Mouse (Mus musculus) cerebellum, adult 18-20 months (tissue): ENCODE measurements around the gene Ints1.

Experiments used
- DNase-seq, 2 experiments: peaks; one replicate each; pipeline ENCODE4 v3.0.0; 2021

Gene Ints1

DNA sequence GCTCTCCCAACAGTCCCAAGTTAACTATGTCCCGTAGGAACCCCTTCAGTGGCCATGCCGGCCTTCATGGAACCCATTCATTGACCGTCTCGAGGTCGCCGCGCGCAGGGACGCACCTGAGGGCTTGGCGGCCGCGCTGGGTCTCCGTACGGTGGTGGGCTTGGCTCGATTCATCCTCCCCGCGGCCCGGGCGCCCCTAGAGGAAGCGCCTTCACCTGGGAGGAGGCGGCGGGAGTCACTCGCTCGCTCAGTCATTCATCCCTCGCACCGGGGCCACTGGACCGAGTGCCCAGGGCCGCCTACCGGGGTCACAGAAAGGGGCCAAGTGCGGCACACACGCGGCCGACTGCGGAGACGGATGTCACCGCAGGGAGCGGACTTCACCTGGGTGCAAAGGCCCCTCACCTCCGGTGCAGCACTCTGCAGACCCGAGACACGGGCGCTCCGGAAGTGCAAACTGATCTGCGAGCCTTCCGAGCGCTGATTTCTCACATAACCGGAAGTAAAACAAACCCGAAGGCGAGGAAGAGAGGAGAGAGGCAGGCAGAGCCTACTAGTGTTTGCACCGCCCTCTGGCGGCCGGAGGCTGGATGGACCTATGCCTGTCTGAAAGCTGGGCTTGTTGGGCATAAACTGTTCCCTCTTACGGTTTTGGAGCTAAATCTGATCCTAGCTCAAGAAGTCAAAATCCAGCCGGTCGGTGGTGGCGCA lies at the start of gene Ints1:
Gene Ints1, minus strand, starts transcription at position 459 of the 711 bp plus-strand sequence.
- DNase-seq, result peak; percentile 96 to 98

DNA sequence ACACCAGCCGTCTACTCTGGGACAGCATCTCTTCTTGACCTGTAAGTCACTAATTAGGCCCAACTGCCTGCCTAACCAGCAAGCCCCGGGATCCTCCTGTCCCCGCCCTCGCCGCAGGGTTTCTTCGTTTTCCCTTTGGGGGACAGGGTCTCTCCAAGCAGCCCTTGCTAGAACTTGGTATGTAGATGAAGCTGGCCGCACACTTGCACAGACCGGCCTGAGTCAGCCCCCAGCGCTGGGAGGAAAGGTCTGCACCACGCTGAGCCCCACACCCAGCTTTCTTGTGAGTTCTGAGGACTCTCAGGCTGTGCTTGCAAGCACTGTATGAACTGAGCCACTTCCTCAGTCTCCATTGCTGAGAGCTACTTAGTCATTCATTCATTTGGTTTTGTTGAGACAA lies 49.1 kb upstream of the Ints1 start:
- DNase-seq, result no peak

GRCm38 (mm10) chr5:139821466-139822459 lies 46.3 kb upstream of the Ints1 start:
- no peak for DNase-seq

DNA sequence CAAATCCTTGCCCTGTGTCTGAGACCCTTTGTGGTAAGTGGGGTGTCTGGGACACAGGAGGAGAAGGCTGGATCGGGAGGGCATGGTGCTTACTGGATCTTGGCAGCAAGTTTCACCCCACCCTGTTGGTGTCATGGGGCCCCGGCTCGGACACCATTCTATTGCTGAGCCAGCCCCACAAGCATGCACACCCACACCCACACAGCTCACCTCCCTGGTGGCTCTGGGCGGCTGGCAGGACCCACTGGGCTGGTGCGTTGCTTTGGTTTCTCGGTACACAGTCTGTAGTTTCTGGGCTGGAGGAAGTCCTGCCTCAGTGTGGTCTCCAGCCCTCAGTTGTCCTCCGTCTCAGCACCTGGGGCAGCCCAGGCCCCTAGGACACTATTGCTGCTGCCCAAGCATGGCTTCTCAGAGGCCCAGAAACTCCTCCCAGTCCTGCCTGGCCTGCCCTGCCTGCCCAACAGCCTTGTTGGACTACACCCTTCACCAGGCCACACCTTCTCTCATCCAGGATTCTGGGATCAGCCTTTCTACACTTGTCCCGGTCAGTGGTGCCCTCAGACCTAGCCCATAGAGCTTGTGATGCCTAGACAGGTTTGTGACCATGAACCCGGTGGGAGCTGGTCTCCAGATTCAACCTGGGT lies 44.2 kb upstream of the Ints1 start, which contains the start of gene Tmem184a:
Gene Tmem184a, minus strand, starts transcription at position 380 of the 644 bp plus-strand sequence.
- DNase-seq, result no peak

DNA sequence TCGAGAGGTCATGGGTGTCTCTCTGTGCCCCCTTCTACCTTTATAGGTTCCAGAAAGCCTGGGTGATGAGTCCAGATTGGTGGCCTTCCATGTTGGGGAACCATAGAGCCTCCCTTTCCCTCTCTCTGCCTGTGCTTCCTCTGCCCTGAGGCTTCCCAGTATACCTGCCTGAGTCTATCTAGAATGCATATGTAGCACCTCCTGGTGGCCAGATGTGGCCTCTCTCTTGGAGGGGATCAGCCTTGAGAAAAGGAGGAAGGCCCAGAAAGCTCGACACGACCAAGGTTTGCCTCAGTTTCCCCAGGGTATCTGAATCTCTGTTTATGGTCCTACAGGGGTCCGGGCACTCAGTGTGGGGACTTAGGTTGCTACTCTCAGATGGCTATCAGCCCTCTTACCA lies 43.3 kb upstream of the Ints1 start:
- no peak for DNase-seq

DNA sequence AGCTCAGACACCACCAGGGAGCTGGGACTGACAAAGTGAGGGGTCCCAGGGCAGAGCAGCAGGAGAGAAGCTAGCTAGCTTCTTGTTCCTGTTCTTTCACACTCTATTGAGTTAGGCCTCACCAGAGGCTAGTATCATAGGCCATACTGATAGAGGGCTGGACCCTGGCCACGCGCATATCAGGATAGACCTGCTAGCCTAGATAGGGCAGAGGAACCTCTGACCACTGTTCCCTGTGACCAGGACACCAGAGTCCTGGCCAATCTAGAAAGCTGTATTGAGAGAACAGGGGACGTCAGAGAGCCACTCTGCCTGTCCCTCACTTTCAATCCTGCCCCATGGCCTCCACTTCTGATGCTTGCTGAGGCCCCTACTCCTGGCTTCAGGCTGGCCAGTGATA lies 42.6 kb upstream of the Ints1 start:
- DNase-seq, result no peak

- DNase-seq, result no peak
Measured at GRCm38 (mm10) chr5:139817292-139817691, 41.8 kb upstream of the Ints1 start.

- DNase-seq, result no peak
Measured at GRCm38 (mm10) chr5:139816445-139816844, 41.0 kb upstream of the Ints1 start.

DNA sequence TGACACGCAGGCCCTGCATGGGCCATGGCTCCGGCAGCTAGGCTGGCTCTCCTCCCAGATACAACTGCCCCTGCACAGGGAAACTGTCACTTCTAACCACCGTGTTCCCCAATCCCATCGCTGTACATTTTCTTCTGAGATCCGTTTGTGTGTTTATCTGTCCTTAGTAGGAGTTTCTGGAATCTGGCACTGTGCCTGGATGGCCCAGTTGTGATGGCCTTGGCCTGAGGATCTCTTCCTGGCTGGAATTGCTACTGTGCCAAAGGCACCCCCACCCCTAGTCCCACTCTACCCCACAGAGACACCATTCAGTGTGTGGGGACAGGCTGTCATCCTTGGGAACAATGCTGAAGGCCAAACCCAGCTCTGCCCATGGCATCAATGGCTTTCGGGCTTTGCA lies 40.5 kb upstream of the Ints1 start:
- no peak for DNase-seq

- DNase-seq, result no peak
Measured at GRCm38 (mm10) chr5:139813963-139814381, 38.5 kb upstream of the Ints1 start.

- DNase-seq, result no peak
Measured at GRCm38 (mm10) chr5:139813126-139813490, 37.6 kb upstream of the Ints1 start.

DNA sequence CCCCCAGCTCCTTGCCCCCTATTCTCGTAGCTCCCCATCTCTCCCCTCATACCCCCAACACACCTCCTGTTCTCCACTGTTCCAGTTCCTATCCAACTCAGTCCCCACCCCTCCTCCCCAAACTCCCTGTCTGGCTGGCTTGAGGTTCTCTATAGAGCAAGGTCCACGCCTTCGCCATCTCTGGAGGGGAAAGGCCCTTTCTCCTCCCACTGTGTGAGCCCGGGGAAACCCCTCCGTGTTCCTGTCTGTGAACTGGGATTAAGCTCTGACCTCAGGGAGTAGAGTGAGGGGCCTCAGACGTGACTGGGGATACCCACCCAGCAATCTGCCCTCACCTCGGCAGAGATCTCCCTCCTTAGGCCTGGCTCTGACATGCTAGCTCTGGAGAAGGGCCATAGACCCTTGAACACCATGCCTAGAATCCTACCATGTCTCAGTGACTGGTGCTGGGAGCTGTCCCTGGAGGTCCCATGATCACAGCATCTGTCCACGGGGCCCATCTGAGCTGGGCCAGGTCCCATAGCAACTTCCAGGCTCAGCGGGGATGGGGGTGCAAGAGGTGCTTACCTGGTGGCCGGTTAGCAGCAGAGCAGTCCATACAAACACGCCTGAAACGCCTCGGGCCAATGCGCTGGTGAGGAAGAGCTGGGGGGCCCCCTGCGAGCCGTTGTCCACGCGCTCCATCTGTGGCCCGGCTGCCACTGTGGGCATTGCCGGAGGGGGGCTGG lies 37.1 kb upstream of the Ints1 start:
- no peak for DNase-seq

DNA sequence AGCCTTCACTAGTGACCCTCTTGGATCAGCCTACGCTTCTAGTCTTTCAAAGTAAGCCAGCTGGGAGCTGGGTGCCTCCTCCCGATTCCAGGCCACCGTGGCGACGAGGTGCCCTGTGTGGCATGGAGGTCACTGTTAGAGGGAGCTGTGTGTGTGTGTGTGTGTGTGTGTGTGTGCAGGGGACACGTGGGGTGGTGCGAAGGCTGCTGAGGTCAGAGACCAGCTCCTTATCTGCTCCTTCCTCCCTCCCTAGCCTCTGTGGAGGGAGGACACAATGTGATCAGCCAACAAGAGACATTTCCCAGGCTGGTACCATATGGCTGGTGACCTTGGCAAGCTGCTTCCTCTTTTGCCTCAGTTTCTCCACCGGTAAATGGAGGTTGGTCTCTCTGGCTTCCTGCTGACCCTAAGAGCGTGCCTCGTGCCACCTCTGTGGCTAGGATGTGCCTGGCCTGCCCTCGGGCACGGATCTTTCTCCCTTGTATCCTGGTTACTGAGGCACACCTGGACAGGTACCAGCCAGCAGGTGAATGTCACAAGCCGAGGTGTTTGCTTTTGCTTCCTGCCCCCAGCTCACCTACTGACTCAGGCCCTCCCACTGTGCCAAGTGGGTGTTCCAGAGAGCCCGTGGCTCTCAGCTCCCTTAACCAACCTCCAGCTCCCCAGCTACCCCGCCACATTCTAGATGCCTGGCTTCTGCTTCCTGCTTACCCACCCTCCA lies 36.4 kb upstream of the Ints1 start:
- no peak for DNase-seq

DNA sequence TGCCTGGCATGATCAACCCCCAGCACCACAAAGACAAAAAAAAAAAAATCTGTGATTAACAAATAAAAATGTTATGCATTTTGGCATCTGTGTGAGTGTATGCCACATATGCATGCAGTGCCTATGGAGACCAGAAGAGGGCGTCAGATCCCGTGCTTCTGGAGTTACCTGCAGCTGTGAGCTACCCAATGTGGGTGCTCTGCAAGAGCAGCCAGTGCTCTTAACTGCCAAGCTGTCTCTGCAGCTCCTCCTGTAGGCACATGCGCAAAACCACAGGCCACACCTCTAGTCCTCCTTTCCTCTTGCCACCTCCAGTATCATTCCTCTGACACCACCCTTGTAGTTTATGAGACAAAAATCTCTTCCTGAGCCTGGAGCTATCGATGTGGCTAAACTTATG lies 33.9 kb upstream of the Ints1 start:
- no peak for DNase-seq

- DNase-seq, result no peak
Measured at GRCm38 (mm10) chr5:139805924-139806323, 30.4 kb upstream of the Ints1 start.

GRCm38 (mm10) chr5:139804573-139805111 lies 29.2 kb upstream of the Ints1 start:
- no peak for DNase-seq

GRCm38 (mm10) chr5:139804107-139804551 lies 28.7 kb upstream of the Ints1 start:
- no peak for DNase-seq

DNA sequence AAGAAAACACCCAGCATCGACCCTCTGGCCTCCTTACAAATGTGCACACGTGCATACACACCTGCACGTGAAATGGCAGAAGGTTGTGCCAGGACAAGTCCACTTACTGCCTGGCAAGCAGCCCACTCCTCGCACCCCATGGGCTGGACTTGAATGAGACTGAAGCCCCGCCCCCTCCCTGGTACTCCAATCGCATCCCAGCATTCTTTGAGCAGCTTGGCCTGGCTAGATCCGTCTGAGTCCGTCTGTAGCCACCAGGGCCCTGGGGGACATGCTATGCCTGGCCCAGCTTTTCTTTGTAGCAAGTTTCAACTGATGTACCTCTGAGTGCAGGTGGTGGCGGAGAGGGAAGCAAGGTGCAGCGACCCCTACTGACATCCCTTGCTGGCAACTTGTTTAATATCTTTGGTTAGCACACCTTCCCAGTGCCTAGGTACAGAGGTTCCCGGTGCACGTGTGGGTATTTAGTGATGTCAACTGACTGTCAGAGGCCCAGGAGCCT lies 28.2 kb upstream of the Ints1 start:
- DNase-seq, result no peak

GRCm38 (mm10) chr5:139803165-139803564 lies 27.7 kb upstream of the Ints1 start:
- no peak for DNase-seq

DNA sequence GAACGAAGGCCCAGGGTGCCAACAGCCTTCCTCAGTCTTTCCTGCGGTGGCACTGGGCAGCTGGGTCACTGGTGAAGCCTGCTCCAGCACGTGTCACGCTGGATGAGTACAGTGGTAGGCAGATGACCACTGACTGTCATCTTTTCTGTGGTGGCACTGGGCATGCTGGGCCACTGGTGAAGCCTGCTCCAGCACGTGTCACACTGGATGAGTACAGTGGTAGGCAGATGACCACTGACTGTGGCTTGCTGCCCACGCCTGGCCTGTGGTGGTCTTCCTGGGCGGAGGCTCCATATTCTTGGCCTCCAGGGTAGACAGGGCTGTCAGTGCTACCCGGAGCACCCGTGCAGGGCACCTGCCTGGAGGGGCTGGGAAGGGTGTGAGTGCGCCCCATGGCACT lies 26.4 kb upstream of the Ints1 start:
- DNase-seq, result no peak

DNA sequence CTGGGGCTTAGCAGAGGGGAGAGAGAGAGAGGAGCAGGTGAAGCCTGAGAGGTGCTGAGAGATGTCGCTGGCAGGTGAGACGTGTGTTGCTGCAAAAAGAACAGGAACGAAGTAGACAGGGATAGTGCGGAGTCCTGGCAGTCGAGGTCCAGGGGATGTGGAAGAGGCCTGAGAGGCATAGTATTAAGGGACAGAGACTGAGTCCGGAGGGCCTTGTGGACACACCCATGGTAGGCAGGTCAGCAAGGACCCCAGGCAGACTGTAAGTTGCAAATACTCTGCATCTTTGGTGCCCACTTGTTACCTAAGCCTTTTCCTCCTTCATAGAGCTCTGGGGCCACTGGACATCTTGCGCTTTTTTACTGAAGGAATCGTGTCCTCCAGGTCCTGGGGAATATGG lies 25.8 kb upstream of the Ints1 start:
- no peak for DNase-seq
